Mouse (Mus musculus): ENCODE results near the gene Polr3b. TPM values are rescaled to one million over a fixed set of nuclear protein-coding genes. Genes with fewer than 3 reads are reported as not detected.

The Polr3b gene
- polyA plus RNA-seq, 1 experiment from 2014 or later, result 10.5 TPM

Other genes with a start within 250 kb of the Polr3b start
- 0.59 and 0.66 TPM in 2 replicates for gene Nuak1, start 181.7 kb upstream of the Polr3b start, polyA plus RNA-seq (2015; fragmentation: Nextera tagmentation; extraction: Ambion mirVana)
- gene Ckap4, start 88.2 kb upstream of the Polr3b start, polyA plus RNA-seq (2015; fragmentation: Nextera tagmentation; extraction: Ambion mirVana), result 14.4 and 19.9 TPM in 2 replicates
- gene Tcp11l2, start 45.7 kb upstream of the Polr3b start, polyA plus RNA-seq (2015; fragmentation: Nextera tagmentation; extraction: Ambion mirVana), result 13.4 and 13.6 TPM in 2 replicates
- not detected in 2 replicates for gene Rfx4, start 133.8 kb downstream of the Polr3b start, polyA plus RNA-seq (2015; fragmentation: Nextera tagmentation; extraction: Ambion mirVana)